Mouse (Mus musculus): ENCODE data around the gene Pld3.

Pld3 gene

DNA sequence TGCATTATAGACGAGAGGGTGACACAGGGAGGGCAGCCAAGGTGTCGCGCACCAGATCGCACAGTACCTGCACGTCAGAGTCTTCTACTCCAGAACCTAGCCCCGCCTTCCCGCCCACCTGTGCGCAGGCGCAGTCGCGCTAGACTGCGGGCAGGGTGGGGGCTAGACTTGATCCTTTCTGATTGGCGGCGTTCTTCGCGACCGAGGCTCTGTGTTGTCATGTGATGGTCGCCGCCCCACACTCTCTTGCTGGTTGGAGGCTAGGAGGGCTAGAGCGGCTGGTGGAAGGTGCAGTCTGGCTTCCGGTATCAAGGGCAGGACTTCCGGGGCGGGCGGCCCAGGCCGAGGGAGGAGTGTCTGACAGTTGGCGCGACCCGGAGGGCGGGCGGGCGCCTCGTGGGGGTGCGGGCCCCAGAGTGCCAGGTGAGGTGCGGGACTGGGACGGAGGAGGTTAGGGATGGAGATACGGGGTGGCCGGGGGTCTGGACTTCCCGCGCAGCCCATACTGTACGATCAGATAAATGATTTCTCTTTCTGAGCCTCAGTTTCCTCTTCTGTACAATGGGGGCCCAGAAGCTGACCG is at the start of gene Pld3, which contains the start of gene 2310022A10Rik:
Gene Pld3 (minus strand): TSS at position 288 of the 583 bp plus-strand sequence.
Gene 2310022A10Rik (plus strand): TSS at position 303 of the 583 bp plus-strand sequence.
- peak; percentile 98 for DNase-seq

- peak; percentile 28 to 39 for DNase-seq
Observed at GRCm38 (mm10) chr7:27602161-27602560, 49.1 kb upstream of the Pld3 start.

- DNase-seq: peak; percentile 80 to 85
Observed at GRCm38 (mm10) chr7:27601628-27602027, 48.6 kb upstream of the Pld3 start.

- DNase-seq: no peak
Observed at GRCm38 (mm10) chr7:27598053-27598452, 45.0 kb upstream of the Pld3 start.

- DNase-seq: peak; percentile 39 to 48
Observed at GRCm38 (mm10) chr7:27596586-27597503, 43.8 kb upstream of the Pld3 start.

GRCm38 (mm10) chr7:27592934-27593645 is 40.1 kb upstream of the Pld3 start:
- DNase-seq: peak; percentile 25 to 51

DNA sequence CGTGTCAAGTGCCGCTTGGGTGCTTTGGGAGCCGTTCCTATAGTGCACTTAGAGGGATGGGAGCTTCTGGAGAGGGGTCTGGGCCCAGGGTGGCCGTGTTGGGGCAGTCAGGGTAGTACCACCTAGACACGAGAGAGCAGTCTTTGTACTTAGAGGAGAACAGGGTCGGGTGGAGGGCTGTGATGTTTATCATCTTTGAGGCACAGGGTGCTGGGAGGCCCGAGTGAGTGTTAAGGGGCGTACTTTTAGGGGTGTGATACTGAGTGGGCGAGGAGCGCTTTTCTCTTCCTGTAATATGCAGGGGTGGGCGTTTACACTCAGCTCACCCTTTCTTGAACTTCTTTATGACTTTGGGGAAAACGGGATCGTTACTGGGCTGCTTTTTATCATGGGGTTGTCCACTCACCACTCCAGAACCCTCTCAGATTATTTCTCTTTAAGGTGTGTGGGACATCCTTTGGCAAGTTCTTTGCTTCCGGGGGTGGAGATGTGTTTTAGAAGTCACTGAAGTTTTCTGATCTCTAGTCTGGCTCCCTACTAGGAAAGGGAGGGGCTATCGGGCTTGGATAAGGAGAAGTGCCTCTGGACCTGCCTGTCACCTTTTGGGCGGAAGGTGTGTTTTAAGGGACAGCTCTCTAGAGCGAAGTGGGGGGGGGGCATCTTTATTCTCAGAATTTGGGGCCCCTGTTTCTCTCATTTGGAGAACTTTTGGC is 39.4 kb upstream of the Pld3 start:
- DNase-seq: peak in 1 of 2 experiments; percentile 33

GRCm38 (mm10) chr7:27591266-27592216 is 38.5 kb upstream of the Pld3 start, which contains the start of gene Akt2:
Akt2 (plus strand) TSS chr7:27591552.
- DNase-seq: peak; percentile 97

GRCm38 (mm10) chr7:27590566-27591213 is 37.7 kb upstream of the Pld3 start:
- peak in 1 of 2 experiments; percentile 38 for DNase-seq

- DNase-seq: no peak
Observed at GRCm38 (mm10) chr7:27590088-27590487, 37.1 kb upstream of the Pld3 start.

DNA sequence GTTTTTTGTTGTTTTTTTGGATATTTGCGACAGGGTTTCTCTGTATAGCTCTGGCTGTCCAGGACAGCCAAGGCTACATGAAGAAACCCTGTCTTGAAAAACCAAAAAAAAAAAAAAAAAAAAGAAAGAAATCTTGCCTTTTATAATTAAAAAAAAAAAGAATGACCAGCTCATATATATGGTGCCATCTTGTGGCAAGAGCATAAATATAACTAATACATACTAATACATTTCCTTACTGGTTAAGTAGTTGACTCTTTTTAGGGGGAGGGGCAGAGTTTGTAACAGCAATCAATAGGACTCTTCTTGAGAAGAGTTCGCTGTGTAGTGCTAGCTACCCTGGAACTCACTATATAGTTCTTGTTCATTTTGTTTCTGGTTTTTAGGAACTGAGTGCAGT is 34.7 kb upstream of the Pld3 start:
- peak in 1 of 2 experiments; percentile 31 for DNase-seq

- no peak for DNase-seq
Observed at GRCm38 (mm10) chr7:27586861-27587260, 33.8 kb upstream of the Pld3 start.

DNA sequence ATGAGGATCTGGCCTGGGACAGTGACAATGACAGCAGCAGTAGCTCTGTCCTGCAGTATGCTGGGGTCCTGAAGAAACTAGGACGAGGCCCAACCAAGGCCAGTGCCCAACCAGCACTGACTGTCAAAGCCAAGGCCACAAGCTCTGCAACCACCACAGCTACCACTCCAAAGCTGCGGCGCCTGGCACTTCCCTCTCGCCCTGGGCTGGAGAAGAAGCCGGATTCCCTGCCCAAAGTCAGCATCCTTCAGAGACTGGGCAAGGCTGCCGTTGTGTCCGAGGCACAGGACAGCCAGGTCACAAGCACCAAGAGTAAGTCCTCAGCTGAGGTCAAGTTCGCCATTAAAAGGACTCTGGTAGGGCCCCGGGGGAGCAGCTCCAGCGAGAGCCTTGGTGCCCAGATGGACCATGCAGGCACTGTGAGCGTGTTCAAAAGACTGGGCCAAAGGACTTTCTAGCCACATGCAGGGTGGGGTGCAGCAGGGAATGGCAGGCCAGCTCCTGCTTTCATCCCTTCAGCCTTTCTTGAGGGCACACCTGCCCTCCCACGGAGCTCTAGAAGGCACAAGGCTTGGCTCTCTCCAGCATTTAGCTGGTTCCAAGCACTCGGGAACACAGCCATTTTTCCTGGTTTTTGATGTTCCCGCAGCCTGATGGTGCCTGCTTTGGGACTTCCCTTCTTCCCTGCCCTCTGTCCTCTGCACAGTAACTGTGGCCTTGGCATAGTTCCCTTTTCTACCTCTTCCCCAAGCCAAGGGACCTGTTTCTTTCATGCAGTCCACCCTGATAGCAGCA is 27.6 kb upstream of the Pld3 start:
- no peak for DNase-seq

GRCm38 (mm10) chr7:27578465-27578864 is 25.4 kb upstream of the Pld3 start:
- no peak for DNase-seq

- DNase-seq: no peak
Observed at GRCm38 (mm10) chr7:27577589-27577988, 24.6 kb upstream of the Pld3 start.

- DNase-seq: peak; percentile 60 to 65
Observed at GRCm38 (mm10) chr7:27576914-27577313, 23.9 kb upstream of the Pld3 start.

DNA sequence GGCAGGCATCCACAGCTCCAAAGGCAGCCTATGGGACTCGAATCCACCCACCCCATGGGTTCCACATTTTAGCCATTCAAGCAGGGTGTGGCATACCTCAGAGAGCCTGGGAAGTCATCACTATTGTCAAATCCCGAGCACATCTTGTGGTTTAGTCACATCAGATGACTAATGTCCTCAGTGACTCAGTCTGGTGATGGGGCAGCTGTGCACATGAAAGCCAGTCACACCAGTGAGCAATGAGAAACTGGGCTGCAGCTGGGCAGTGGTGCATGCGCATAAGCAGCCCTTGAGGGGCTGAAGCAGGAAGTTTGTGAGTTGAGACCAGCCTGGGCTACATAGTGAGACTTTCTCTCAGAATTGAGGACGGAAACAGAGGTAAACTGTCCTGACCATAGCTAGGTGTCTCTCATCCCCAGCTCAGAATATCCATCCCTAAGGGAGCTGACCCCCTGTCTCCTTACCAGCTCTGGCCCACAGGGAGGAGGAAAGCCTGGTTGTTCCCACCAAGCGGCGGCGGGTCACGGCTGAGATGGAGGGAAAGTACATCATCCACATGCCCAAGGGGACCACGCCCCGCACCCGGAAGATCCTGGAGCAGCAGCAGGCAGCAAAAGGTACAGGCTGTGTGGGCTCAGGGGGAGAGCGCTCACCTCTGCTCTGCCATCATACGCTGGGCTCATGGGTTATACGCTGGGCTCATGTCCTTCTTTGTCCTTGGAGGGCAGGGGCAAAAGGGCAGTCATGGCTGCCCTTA is 21.3 kb upstream of the Pld3 start:
- DNase-seq: no peak

GRCm38 (mm10) chr7:27572133-27572532 is 19.1 kb upstream of the Pld3 start:
- no peak for DNase-seq

DNA sequence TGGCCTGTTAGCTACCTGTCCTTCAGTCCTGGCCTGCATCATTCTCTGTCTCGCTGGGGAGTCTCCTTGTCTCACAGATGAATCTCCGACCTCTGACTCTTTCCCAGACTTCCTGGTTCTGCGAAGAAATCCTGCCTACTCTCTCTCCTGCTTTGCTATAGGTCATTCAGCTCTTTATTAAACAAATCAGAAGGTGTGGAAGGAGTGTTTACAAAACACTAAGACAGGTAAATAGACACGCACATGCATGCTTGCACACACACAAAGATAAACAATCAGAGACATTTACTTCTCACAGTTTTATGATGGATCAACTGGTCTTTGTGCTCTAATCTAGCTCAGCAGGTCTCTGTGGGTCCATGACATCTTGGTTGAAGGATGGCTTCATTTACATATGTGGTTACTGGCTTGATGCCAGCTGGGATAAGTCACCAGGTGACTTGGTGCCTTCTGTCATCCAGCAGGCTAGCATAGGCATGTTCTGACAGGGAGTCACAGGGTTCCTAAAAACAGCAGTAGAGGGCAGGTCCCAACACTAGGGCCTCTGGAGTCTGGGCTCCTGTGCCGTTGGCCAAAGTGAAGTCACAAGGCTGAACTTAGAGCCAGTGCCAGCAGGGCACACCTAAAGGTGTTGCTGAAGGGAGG is 16.7 kb upstream of the Pld3 start:
- DNase-seq: peak; percentile 29 to 36
